Mouse (Mus musculus) midbrain, embryonic 15.5 days (tissue): ENCODE results near the gene Dcun1d4. TPM values are rescaled to one million over a fixed set of nuclear protein-coding genes. Genes with fewer than 3 reads are reported as not detected.

Experiments used
- ATAC-seq: fragments of 200-750 bp; cut with Nextera tagmentation; replicated peaks from 2 replicates; pipeline ENCODE4 v1.8.0; 2017; ENCODE audit warnings: moderate TSS enrichment
- H3K27ac ChIP-seq: fragments of 300-500 bp; sonication (generic); 2 replicates; pipeline ENCODE4 v1.5.1; 2015; ENCODE audit warnings: mild to moderate bottlenecking, inconsistent platforms
- H3K27me3 ChIP-seq: fragments of 300-500 bp; sonication (generic); replicated peaks from 2 replicates; pipeline ENCODE4 v1.6.1; 2015; ENCODE audit warnings: inconsistent platforms
- H3K36me3 ChIP-seq: fragments of 300-500 bp; sonication (generic); replicated peaks from 2 replicates; pipeline ENCODE4 v1.6.1; 2015; ENCODE audit warnings: inconsistent platforms
- H3K4me1 ChIP-seq: fragments of 300-500 bp; sonication (generic); 2 replicates; pipeline ENCODE4 v1.6.1; 2015; ENCODE audit warnings: inconsistent platforms
- H3K4me2 ChIP-seq: fragments of 300-500 bp; sonication (generic); 2 replicates; pipeline ENCODE4 v1.6.1; 2015; ENCODE audit warnings: inconsistent platforms, mild to moderate bottlenecking, moderate library complexity
- H3K4me3 ChIP-seq: fragments of 300-500 bp; sonication (generic); 2 replicates; pipeline ENCODE4 v1.5.1; 2015; ENCODE audit warnings: mild to moderate bottlenecking, inconsistent platforms
- H3K9ac ChIP-seq: fragments of 300-500 bp; sonication (generic); 2 replicates; pipeline ENCODE4 v1.6.1; 2015; ENCODE audit warnings: mild to moderate bottlenecking, inconsistent platforms
- H3K9me3 ChIP-seq: fragments of 300-500 bp; sonication (generic); 2 replicates; pipeline ENCODE4 v1.6.1; 2016; ENCODE audit warnings: inconsistent platforms
- WGBS: fragments of 180-500 bp; shearing (Covaris S2); methylation state at CpG from one replicate; pipeline ENCODE4 v1.1.7; 2015; ENCODE audit warnings: mixed read lengths; 5-methylcytosine and 5-hydroxymethylcytosine counted together
- polyA plus RNA-seq: library from polyadenylated mRNA; unstranded; fragments of >200 nt; fragmentation: Nextera tagmentation; extraction: Ambion mirVana; gene quantifications from 2 replicates; pipeline ENCODE4 v1.2.1, GENCODE M21; 2015

The Dcun1d4 gene
- polyA plus RNA-seq, 1 experiment from 2014 or later = 52.2 TPM

GRCm38 (mm10) chr5:73503015-73503757 lies 22.4 kb downstream of the Dcun1d4 start:
- Histone ChIP-seq H3K9me3 (no peaks in the 10 kb centered on the region), H3K9ac (no peak overlapping the region), H3K36me3 (no peaks in the 10 kb centered on the region), H3K27me3 (no peaks in the 10 kb centered on the region), H3K4me1 (no peaks in the 10 kb centered on the region), H3K4me2 (no peak overlapping the region), H3K27ac (no peak overlapping the region), H3K4me3 (no peak overlapping the region)
- WGBS = 83% methylated on average over 12 of the region's 12 CpGs
- no peak for ATAC-seq

- 84% methylated on average over 14 of the region's 14 CpGs for WGBS
- H3K4me1 ChIP-seq = 0 out of 2 replicates have a peak, but pooled peaks cover 3% of the 10 kb centered on the region
- no peak overlapping the region for H3K4me2 ChIP-seq
- H3K9me3 ChIP-seq = no peaks in the 10 kb centered on the region
- no peak overlapping the region for H3K4me3 ChIP-seq
- no peaks in the 10 kb centered on the region for H3K27me3 ChIP-seq
- H3K9ac ChIP-seq = no peak overlapping the region
- peaks cover 6% of the 10 kb centered on the region for H3K36me3 ChIP-seq
- ATAC-seq = no peak
- H3K27ac ChIP-seq = no peak overlapping the region
Measured at GRCm38 (mm10) chr5:73511074-73511473, 30.3 kb downstream of the Dcun1d4 start.

GRCm38 (mm10) chr5:73512241-73512640 lies 31.4 kb downstream of the Dcun1d4 start:
- peaks cover 6% of the 10 kb centered on the region for H3K36me3 ChIP-seq
- ATAC-seq = no peak
- 89% methylated on average over 1 of the region's 1 CpGs for WGBS

DNA sequence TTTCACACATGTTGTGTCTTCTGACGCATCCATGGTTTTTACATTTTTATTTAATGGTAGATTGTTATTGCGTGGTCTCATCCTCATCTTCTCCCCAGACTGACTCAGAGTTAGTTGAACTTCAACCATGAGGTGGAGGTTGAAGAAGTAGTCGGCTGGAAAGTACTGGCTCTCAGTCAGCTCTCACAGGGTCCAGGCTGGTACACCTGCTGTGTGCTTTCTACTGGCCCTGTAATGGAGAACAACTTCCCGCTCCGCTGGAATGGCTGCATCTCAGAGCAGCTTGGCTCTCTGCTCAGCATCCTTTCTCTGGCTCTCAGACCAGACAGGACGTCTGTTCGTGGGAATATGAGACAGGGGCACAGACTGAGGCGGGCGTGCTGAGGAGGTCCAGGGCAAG lies 31.9 kb downstream of the Dcun1d4 start:
- Histone ChIP-seq H3K27me3 (no peaks in the 10 kb centered on the region), H3K36me3 (peaks cover 6% of the 10 kb centered on the region), H3K4me2 (no peak overlapping the region), H3K9me3 (no peaks in the 10 kb centered on the region), H3K27ac (no peak overlapping the region), H3K4me3 (no peak overlapping the region), H3K9ac (no peak overlapping the region), H3K4me1 (0 out of 2 replicates have a peak, but pooled peaks cover 3% of the 10 kb centered on the region)
- ATAC-seq = no peak
- WGBS = 91% methylated on average over 9 of the region's 9 CpGs

More at GRCm38 (mm10) chr5:73512241-73512640, 31.4 kb downstream of the Dcun1d4 start:
- Histone ChIP-seq H3K9ac (no peak overlapping the region), H3K4me1 (0 out of 2 replicates have a peak, but pooled peaks cover 3% of the 10 kb centered on the region), H3K9me3 (no peaks in the 10 kb centered on the region), H3K4me3 (no peak overlapping the region), H3K4me2 (no peak overlapping the region), H3K27me3 (no peaks in the 10 kb centered on the region), H3K27ac (no peak overlapping the region)

DNA sequence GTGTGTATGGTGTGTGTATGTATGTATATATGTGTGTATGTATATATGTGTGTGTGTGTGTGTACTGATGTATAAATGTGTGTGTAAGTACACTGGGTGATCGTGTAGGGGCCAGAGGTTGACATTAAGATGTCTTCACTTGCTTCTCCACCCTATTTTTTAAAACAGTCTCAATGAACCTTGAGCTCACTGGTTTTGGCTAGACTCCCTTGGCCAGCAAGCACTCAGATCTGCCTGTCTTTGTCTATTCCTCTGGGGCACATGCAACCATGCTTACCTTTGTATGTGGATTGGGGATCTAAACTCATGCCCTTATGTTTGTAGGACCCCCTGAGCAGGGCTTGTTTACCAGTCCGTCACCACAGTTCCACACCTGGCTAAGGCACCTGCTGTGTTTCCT lies 33.4 kb downstream of the Dcun1d4 start:
- no peak for ATAC-seq
- H3K4me2 ChIP-seq = no peak overlapping the region
- WGBS = 94% methylated on average over 2 of the region's 2 CpGs
- no peaks in the 10 kb centered on the region for H3K4me1 ChIP-seq
- H3K4me3 ChIP-seq = no peak overlapping the region
- H3K27me3 ChIP-seq = no peaks in the 10 kb centered on the region
- peaks cover 6% of the 10 kb centered on the region for H3K36me3 ChIP-seq
- no peak overlapping the region for H3K9ac ChIP-seq
- H3K9me3 ChIP-seq = no peaks in the 10 kb centered on the region
- H3K27ac ChIP-seq = no peak overlapping the region

DNA sequence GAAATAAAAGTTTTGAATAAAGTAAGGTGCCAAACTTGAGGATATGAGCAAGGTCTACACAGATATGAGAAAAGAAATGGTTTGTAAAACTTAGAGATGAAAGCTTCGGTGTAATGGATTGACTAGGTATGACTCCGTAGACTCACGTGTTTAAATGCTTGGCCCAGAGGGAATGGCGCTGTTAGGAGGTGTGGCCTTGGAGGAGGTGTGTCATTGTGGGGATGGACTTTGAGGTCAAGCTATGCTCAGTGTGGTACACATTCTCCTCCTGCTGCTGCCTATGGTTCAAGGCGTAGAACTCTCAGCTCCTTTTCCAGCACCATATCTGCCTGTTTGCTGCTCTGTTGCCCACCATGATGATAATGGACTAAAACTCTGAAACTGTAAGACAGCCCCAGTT lies 36.5 kb downstream of the Dcun1d4 start:
- WGBS = 93% methylated on average over 5 of the region's 5 CpGs
- Histone ChIP-seq H3K9me3 (no peaks in the 10 kb centered on the region), H3K9ac (no peak overlapping the region), H3K4me2 (no peak overlapping the region), H3K4me3 (no peak overlapping the region), H3K27ac (no peak overlapping the region), H3K27me3 (no peaks in the 10 kb centered on the region), H3K36me3 (peaks cover 6% of the 10 kb centered on the region), H3K4me1 (no peaks in the 10 kb centered on the region)
- ATAC-seq = no peak

- Histone ChIP-seq H3K4me2 (no peak overlapping the region), H3K9me3 (no peaks in the 10 kb centered on the region), H3K9ac (no peak overlapping the region), H3K4me3 (no peak overlapping the region), H3K36me3 (peaks cover 11% of the 10 kb centered on the region), H3K27ac (no peak overlapping the region), H3K4me1 (no peaks in the 10 kb centered on the region), H3K27me3 (no peaks in the 10 kb centered on the region)
- WGBS = 95% methylated on average over 8 of the region's 8 CpGs
- ATAC-seq = no peak
Measured at GRCm38 (mm10) chr5:73518424-73519211, 37.8 kb downstream of the Dcun1d4 start.

DNA sequence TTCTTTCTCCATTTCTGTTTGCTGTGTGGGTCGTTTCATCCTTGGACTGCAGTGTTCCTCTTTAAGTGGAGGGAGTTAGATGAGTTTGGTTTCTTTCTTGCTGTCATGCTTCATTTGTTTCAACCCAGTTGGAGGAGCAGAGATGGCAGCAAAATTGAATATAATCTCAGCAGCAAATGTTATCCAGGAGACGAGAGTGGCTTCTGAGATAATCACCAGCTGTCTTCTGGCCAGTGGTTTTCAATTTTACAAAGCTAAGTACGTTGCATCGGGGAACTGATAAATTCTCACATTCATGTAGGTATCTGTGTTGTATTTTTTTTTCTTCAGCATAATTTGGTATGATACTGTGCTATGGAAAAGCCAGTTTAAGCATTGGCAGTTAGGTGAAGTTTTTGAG lies 40.0 kb downstream of the Dcun1d4 start:
- H3K27me3 ChIP-seq = no peaks in the 10 kb centered on the region
- no peak overlapping the region for H3K27ac ChIP-seq
- no peak for ATAC-seq
- H3K4me2 ChIP-seq = no peak overlapping the region
- no peak overlapping the region for H3K4me3 ChIP-seq
- H3K9ac ChIP-seq = no peak overlapping the region
- 63% methylated on average over 4 of the region's 4 CpGs for WGBS
- peaks cover 6% of the 10 kb centered on the region; the same call in 1 of the 2 replicates for H3K36me3 ChIP-seq
- no peaks in the 10 kb centered on the region for H3K9me3 ChIP-seq
- no peaks in the 10 kb centered on the region for H3K4me1 ChIP-seq

GRCm38 (mm10) chr5:73523227-73523626 lies 42.4 kb downstream of the Dcun1d4 start:
- Histone ChIP-seq H3K27me3 (no peaks in the 10 kb centered on the region), H3K36me3 (peaks cover 15% of the 10 kb centered on the region), H3K27ac (no peak overlapping the region), H3K4me3 (no peak overlapping the region), H3K9me3 (no peaks in the 10 kb centered on the region), H3K4me2 (no peak overlapping the region), H3K4me1 (no peaks in the 10 kb centered on the region), H3K9ac (no peak overlapping the region)
- 85% methylated on average over 10 of the region's 10 CpGs for WGBS
- ATAC-seq = no peak

- Histone ChIP-seq H3K4me1 (no peaks in the 10 kb centered on the region), H3K9ac (no peak overlapping the region), H3K36me3 (peaks cover 21% of the 10 kb centered on the region), H3K4me3 (no peak overlapping the region), H3K9me3 (no peaks in the 10 kb centered on the region), H3K27me3 (no peaks in the 10 kb centered on the region), H3K4me2 (no peak overlapping the region), H3K27ac (no peak overlapping the region)
- 82% methylated on average over 4 of the region's 4 CpGs for WGBS
- ATAC-seq = no peak
Measured at GRCm38 (mm10) chr5:73524300-73525000, 43.6 kb downstream of the Dcun1d4 start.

DNA sequence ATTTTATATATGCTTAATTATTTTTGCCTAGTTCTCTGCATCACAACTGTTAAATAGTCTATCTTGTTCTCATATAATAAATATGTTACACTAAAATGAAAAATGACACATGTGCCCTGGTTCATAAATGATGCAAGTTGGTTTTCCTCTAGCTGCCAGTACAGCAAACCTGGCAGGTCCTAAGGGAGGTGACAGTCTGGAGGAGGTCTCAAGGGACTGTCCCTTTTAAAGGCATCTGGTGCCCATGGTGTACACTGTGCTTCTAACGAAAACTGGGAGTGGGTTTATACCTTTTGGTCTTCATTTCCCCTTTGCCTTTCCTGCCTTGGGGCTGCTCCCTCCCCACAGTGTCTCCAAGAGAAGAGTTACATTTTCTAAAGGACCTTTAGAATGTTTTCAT lies 51.4 kb downstream of the Dcun1d4 start:
- no peak overlapping the region for H3K4me3 ChIP-seq
- WGBS = 81% methylated on average over 1 of the region's 1 CpGs
- no peaks in the 10 kb centered on the region for H3K4me1 ChIP-seq
- H3K9ac ChIP-seq = no peak overlapping the region
- H3K27ac ChIP-seq = no peak overlapping the region
- H3K9me3 ChIP-seq = no peaks in the 10 kb centered on the region
- H3K36me3 ChIP-seq = 0 out of 2 replicates have a peak, but pooled peaks cover 13% of the 10 kb centered on the region
- no peak for ATAC-seq
- no peak overlapping the region for H3K4me2 ChIP-seq
- no peaks in the 10 kb centered on the region for H3K27me3 ChIP-seq

- Histone ChIP-seq H3K9ac (no peak overlapping the region), H3K27me3 (no peaks in the 10 kb centered on the region), H3K4me3 (no peak overlapping the region), H3K27ac (no peak overlapping the region), H3K9me3 (no peaks in the 10 kb centered on the region), H3K4me2 (no peak overlapping the region), H3K4me1 (no peaks in the 10 kb centered on the region), H3K36me3 (0 out of 2 replicates have a peak, but pooled peaks cover 13% of the 10 kb centered on the region)
- ATAC-seq = no peak
- WGBS = 81% methylated on average over 9 of the region's 9 CpGs
Measured at GRCm38 (mm10) chr5:73532879-73533278, 52.1 kb downstream of the Dcun1d4 start.
